Mouse (Mus musculus): ENCODE measurements around the gene Foxn3.

Gene Foxn3

DNA sequence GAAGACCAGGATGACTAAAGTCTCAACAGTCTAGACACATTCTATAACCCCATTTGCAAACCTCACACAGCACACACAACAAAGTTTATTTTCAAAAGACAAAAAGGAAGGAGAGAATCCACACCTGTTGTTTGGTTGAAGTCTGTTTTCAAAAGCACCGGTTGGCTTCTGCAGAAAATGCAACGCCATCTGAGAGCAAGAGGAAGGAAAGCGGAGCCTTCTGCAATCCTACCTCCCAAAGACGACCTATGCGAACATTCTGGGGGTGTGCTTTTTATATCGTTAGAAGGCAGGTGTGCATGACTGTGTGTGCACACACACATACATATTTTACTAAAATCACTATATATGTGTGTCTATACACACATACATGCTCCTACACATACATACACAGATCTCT lies 397.3 kb downstream of the Foxn3 start:
- no peak for DNase-seq (ENCODE audit: low spot score)

DNA sequence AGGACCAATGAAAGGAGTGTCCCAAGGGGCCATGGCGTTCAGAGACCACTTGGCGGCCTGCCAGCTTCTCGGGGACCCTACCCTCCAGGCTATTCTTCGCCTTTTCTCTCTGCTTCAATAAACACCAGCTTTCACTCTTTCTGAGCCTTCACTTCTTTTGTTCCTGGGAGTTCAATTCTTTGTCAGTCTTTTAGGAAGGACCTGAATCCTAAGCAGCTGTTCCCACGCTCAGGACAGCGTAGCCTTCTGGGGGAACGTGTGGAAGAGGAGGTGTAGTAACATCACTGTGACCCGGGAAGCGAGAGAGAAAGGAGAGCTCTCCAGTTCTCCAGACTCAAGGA lies 400.1 kb downstream of the Foxn3 start:
- DNase-seq (ENCODE audit: low spot score), result peak; percentile 22

DNA sequence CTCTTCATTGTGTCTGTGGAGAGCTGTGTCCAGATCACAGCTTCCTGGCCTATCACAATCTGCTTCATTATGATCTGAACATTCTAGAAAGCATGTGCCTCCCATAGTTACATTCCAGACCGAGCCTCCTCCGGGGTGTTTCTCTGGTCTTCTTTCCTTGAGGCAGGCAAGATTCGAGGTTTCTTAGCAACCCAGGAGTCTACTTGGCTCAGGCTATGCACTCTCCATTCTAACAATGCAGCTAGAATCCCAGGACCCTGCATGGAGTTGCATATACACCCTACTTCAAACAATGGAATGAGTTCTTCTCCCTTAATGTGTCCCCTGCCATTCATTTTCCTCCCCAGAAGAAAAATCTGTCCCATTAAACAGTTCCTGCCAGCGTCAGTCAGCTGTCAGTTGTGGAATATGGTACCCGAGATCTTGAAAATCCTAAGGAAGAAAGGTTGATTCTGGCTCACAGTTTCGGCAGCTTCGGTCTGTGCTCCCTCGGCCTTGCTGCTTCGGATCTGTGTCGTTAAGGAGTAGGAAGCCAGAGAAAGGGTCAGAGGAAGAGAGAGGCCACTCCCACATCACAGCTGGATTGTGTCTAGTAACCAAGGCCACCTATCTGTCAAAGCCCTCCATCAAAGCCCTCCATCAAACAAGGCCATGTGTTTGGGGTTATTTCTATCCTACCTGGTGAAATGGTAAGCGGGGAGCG lies 400.6 kb downstream of the Foxn3 start:
- no peak for DNase-seq (ENCODE audit: low spot score)

DNA sequence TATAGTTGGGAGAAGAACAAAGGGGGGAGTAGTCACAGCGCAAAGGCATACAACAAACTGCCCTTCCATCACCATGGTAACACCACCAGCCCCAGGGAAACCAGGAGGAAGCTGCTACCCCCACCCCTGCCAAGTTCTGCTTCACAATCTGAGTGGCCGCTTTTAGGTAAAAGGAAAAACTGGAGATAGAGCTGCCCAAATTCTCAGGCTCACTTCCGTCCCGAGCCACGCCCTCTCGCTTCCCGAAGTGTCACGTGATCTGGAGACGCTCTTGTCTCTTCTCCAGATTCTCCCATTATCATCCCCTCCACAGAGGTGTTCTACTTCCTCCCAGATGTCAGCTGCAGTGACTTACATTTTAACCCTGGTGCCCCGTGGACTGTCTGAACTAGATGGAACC lies 401.2 kb downstream of the Foxn3 start:
- DNase-seq (ENCODE audit: low spot score), result no peak

DNA sequence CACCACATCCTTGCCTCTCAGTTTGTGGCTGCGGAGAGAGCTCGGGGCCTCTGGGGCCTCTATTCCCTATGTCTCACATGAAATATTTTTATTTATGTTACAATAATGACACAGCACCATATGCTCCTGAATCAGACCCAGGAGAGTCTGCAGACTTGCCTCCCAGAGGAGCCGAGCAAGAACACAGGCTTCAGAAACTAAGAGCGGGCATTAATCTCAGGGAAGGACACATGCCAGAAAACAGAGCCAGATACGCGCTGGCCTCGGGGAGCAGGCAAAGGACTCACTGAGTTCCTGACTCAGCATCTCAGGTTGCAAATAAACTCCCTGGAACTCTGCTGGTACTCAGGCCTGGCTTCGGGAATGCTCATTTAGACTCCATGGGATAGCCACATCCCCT lies 403.3 kb downstream of the Foxn3 start:
- no peak for DNase-seq (ENCODE audit: low spot score)

DNA sequence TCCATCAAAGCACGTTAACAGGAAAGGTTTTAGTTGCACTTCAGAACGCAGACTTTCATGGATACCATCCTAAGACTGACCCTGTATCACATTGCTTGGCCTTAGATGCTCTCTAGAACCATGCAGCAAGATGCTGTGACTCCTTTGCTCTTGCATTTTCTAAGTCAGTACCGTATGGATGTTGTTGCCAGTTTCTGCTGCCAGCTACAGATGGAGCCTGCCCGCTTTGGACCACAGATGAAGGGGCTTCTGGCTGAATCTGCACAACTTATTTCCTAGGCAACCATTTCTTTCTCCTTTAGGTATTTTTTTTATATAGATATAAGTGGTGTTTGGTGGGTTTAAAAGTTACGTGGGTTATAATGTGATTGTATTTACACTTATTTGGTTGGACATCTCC lies 407.5 kb downstream of the Foxn3 start:
- DNase-seq (ENCODE audit: low spot score), result no peak

DNA sequence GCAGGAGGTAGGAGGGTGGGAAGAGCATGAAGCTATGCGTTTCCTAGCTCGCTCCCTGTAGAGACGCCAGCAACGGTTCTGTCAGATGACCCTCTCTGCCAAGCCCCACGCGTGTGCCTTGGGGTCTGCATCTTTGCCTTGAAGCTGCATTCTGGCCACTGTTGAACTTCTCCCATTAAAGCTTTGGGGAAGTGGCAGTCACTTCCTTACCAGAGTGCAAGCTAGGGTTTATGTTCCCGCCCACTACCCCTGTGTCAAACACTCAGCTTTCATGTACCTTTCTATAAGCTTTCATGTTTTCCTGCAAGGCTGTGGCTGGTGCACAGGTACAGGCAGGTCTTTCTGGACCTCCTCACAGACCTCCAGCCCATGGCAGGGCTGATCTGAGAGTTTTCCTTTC lies 409.2 kb downstream of the Foxn3 start:
- no peak for DNase-seq (ENCODE audit: low spot score)

DNA sequence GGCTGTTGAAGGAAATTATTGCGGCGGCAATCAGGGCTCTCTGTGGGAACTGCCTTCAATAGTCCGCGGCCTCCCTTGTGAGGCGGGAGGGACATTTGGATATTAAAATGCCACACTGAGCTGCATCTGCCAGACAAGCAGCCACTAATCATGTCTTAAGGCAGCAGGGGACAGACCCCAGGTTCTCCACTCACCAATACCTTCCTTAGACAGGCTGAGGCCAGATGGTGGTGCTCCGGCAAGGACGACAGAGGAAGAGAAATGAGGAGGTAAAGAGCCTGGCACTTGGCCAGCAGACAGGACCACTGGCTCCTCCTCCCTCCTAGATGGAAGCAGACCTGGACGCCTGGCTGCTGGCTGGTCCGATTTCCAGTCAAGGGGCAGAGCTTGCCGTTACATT lies 409.7 kb downstream of the Foxn3 start:
- peak; percentile 19 for DNase-seq (ENCODE audit: low spot score)

DNA sequence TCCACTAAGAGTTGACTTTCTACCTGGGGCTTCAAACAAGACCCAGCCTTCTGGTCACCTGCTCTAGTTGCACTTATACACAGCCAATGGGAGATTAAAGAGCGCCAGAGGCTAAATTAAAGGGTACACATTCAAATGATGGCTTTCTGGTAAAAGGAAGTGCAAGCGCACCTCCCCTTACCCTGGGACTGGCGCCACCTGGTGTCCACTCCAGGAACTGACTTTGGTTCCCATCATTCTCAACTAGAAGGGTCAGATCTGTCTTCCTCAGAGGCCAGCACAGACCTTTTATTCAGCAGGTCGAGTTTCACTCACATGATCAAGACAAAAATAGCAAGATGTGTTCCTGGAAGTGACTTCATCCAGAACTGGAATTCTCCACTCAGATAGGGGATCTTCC lies 413.3 kb downstream of the Foxn3 start:
- peak; percentile 66 for DNase-seq (ENCODE audit: low spot score)

DNA sequence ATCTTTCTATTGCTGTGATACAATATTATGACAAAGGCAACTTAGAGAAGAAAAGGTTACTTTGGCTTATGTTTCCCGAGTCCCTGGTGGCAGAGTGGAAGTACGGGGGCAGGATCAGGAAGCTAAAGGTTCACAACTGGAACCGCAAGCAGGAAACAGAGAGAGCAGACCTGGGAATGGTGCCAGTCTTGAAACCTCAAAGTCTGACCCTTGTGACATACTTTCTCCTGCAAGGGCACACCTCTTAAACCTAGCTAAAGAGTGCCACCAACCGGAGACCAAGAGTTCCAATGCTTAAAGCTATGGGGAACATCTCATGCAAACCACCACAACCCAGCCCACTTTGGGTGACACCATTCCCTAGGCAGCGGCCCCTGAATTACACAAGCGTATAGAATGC lies 414.2 kb downstream of the Foxn3 start:
- DNase-seq (ENCODE audit: low spot score), result no peak

Data from embryo, embryonic 10.5 days (tissue).